Mouse (Mus musculus): ENCODE results near the gene Jazf1. TPM values are rescaled to one million over a fixed set of nuclear protein-coding genes. Genes with fewer than 3 reads are reported as not detected.

The Jazf1 gene
- polyA plus RNA-seq, 2 experiments = 0.71 to 1.2 TPM

DNA sequence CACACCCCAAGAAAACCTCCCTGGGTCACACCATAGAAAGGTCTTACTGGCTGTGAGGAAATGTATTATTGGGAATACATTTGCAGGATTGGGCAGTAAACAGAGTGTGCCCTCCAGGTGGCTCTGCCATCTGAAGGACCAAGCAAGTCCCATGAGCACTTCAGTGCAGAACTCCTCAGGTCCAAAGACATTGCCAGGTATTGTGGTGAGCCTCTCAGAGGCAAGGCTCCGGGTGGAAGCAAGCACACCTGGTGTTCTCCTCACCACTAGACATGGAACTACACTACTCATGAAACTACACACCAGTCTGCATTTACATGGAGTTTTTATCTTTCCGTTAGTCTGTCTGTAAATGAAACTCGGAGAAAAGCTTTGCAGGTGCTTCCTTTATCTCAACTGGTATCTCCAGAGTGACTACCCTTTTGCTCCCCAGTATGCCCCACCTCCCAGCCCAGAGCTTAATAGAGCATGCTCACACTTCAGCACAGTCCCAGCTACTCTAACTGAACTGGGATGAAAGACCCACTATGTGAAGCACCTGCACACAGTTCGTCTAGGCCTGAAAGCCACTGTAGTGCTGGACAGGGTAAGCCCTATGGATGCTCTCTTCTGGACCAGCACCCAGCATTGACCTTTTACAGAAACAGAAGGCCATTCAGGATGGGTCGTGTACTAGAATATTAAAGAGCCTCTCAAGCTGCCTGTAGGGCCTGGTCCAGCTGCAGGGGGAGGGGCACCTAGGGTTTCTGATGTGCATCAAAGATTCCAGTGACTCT is 156.1 kb downstream of the Jazf1 start:
- Histone ChIP-seq H3K9ac (replicated peaks) (no peak overlapping the region), H3K27ac (no peak overlapping the region), H3K27me3 (ENCODE audit: control insufficient read depth, insufficient read depth, low read length) (no peaks in the 10 kb centered on the region), H3K36me3 (replicated peaks; ENCODE audit: control insufficient read depth, insufficient read depth, low read depth) (no peaks in the 10 kb centered on the region), H3K4me2 (ENCODE audit: low read depth) (no peak overlapping the region), H3K4me3 (ENCODE audit: insufficient read depth in 1 of 2, low read depth in 2 of 2, low read length in 2 of 2) (no peak overlapping the region), H3K9me3 (ENCODE audit: control insufficient read depth, low read length) (no peaks in the 10 kb centered on the region), H3K4me1 (replicated peaks; ENCODE audit: control insufficient read depth in 2 of 2, insufficient read depth in 2 of 2, low read length in 1 of 2) (0 out of 4 replicates have a peak, but pooled peaks cover 0 to under 1% of the 10 kb centered on the region in 2 experiments)
- TF ChIP-seq CTCF (IDR thresholded peaks at IDR 0.05; ENCODE audit: low read depth) = no peak
- DNase-seq (ENCODE audit: low read depth in 3 of 3, low spot score in 3 of 3) (no peak), ATAC-seq (ENCODE audit: insufficient read depth) (no peak)
- 48% methylated on average over 5 of the region's 5 CpGs for WGBS (ENCODE audit: insufficient replicate concordance)

DNA sequence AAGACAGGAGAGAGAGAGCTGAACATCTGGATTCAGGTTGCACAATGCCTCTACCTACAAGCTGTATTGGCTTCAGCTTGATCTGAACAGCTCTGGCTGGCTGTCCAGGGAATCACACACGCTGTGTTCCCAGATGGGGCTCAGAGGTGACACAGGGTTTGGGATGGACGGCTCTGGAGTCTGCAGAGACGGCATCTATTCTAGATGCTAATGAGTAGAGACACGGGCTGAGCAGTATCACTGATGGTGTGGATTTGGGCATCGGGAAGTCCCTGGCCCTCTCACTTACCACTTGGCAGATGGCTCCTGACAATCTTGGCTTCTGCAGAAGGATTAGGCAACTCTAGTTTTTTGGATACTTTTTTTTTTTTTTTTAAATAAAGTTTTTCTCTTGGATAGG is 161.6 kb downstream of the Jazf1 start:
- Histone ChIP-seq H3K9ac (replicated peaks) (no peak overlapping the region), H3K4me1 (replicated peaks; ENCODE audit: control insufficient read depth in 2 of 2, insufficient read depth in 2 of 2, low read length in 1 of 2) (peaks cover 0 to 4% of the 10 kb centered on the region in 2 experiments; a peak in 2 of 4 replicates), H3K4me3 (ENCODE audit: insufficient read depth in 1 of 2, low read depth in 2 of 2, low read length in 2 of 2) (no peak overlapping the region), H3K27ac (no peak overlapping the region), H3K36me3 (replicated peaks; ENCODE audit: control insufficient read depth, insufficient read depth, low read depth) (no peaks in the 10 kb centered on the region), H3K9me3 (ENCODE audit: control insufficient read depth, low read length) (no peaks in the 10 kb centered on the region), H3K27me3 (ENCODE audit: control insufficient read depth, insufficient read depth, low read length) (no peaks in the 10 kb centered on the region), H3K4me2 (ENCODE audit: low read depth) (no peak overlapping the region)
- TF ChIP-seq CTCF (IDR thresholded peaks at IDR 0.05; ENCODE audit: low read depth) = no peak
- TF ChIP-seq EP300 (IDR thresholded peaks at IDR 0.05; ENCODE audit: low read depth) = no peak
- DNase-seq (ENCODE audit: low read depth in 3 of 3, low spot score in 3 of 3) (no peak), ATAC-seq (ENCODE audit: insufficient read depth) (no peak)
- 70% methylated on average over 5 of the region's 5 CpGs for WGBS (ENCODE audit: insufficient replicate concordance)

DNA sequence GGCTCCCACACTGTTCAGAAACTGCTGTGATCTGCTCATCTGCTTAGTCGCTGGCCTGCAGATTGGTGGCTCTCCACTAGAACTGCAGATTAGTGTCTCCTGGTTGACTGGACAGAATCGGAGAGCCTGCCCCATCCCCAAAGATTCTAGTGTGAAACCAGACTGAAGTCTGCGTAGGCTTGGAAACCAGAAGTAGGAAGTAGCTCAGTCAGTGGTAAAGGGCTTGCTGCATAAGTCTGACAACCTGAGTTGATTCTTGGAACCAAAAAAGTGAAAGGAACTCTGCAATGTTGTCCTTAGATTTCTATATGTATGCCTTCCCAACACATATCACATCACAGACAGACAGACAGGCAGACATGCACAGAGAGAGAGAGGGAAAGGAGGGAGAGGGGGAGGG is 163.3 kb downstream of the Jazf1 start:
- TF ChIP-seq CTCF (IDR thresholded peaks at IDR 0.05; ENCODE audit: low read depth) = no peak
- no peak for TF ChIP-seq EP300 (IDR thresholded peaks at IDR 0.05; ENCODE audit: low read depth)
- peaks cover 0 to 4% of the 10 kb centered on the region in 2 experiments; a peak in 2 of 4 replicates for H3K4me1 ChIP-seq (replicated peaks; ENCODE audit: control insufficient read depth in 2 of 2, insufficient read depth in 2 of 2, low read length in 1 of 2)
- H3K36me3 ChIP-seq (replicated peaks; ENCODE audit: control insufficient read depth, insufficient read depth, low read depth) = no peaks in the 10 kb centered on the region
- no peak overlapping the region for H3K4me3 ChIP-seq (ENCODE audit: insufficient read depth in 1 of 2, low read depth in 2 of 2, low read length in 2 of 2)
- H3K4me2 ChIP-seq (ENCODE audit: low read depth) = no peak overlapping the region
- H3K9ac ChIP-seq (replicated peaks) = no peak overlapping the region
- WGBS (ENCODE audit: insufficient replicate concordance) = 55% methylated on average over 3 of the region's 3 CpGs
- H3K27ac ChIP-seq = no peak overlapping the region
- ATAC-seq (ENCODE audit: insufficient read depth) (no peak), DNase-seq (ENCODE audit: low read depth in 3 of 3, low spot score in 3 of 3) (no peak)
- no peaks in the 10 kb centered on the region for H3K9me3 ChIP-seq (ENCODE audit: control insufficient read depth, low read length)
- no peaks in the 10 kb centered on the region for H3K27me3 ChIP-seq (ENCODE audit: control insufficient read depth, insufficient read depth, low read length)

GRCm38 (mm10) chr6:52903226-52903960 is 165.0 kb downstream of the Jazf1 start:
- no peak for TF ChIP-seq CTCF (IDR thresholded peaks at IDR 0.05; ENCODE audit: low read depth)
- TF ChIP-seq EP300 (IDR thresholded peaks at IDR 0.05; ENCODE audit: low read depth) = no peak

More at GRCm38 (mm10) chr6:52903226-52903960, 165.0 kb downstream of the Jazf1 start:
- Histone ChIP-seq H3K9me3 (ENCODE audit: control insufficient read depth, low read length) (no peaks in the 10 kb centered on the region), H3K9ac (replicated peaks) (no peak overlapping the region), H3K4me3 (ENCODE audit: insufficient read depth in 1 of 2, low read depth in 2 of 2, low read length in 2 of 2) (no peak overlapping the region), H3K27me3 (ENCODE audit: control insufficient read depth, insufficient read depth, low read length) (no peaks in the 10 kb centered on the region), H3K36me3 (replicated peaks; ENCODE audit: control insufficient read depth, insufficient read depth, low read depth) (no peaks in the 10 kb centered on the region), H3K4me1 (replicated peaks; ENCODE audit: control insufficient read depth in 2 of 2, insufficient read depth in 2 of 2, low read length in 1 of 2) (peaks cover 4 to 14% of the 10 kb centered on the region in 2 experiments), H3K27ac (no peak overlapping the region), H3K4me2 (ENCODE audit: low read depth) (no peak overlapping the region)
- WGBS (ENCODE audit: insufficient replicate concordance) = 55% methylated on average over 4 of the region's 4 CpGs
- ATAC-seq (ENCODE audit: insufficient read depth) (no peak), DNase-seq (ENCODE audit: low read depth in 3 of 3, low spot score in 3 of 3) (no peak)

All from liver, embryonic 14.5 days (tissue).